Mouse (Mus musculus) heart, embryonic 14.5 days (tissue): ENCODE measurements around the gene Ppid. TPM values are rescaled to one million over a fixed set of nuclear protein-coding genes. Genes with fewer than 3 reads are reported as not detected.
A peak's percentile ranks its signal among the peaks of the same experiment; 100 is the strongest.

Experiments
- ATAC-seq: fragments of 200-750 bp; cut with Nextera tagmentation; 2 replicates; pipeline ENCODE4 v1.8.0; 2017; ENCODE audit warnings: low read depth, moderate TSS enrichment; ENCODE audit not compliant: insufficient number of reproducible peaks, insufficient read depth, low FRiP score
- H3K27ac ChIP-seq, 2 experiments: fragments of 200-500 bp in 1 of 2; fragments of 300-500 bp in 1 of 2; sonication (generic) in 1 of 2; replicated peaks in 1 of 2; 2 replicates each; pipeline ENCODE4 v1.5.1; 2012 to 2014; ENCODE audit warnings: low read depth in 2 of 2, low read length in 2 of 2, control low read depth in 1 of 2, mild to moderate bottlenecking in 1 of 2, mixed read lengths in 1 of 2; ENCODE audit not compliant: control insufficient read depth in 1 of 2, insufficient read depth in 1 of 2
- H3K27me3 ChIP-seq: fragments of 300-500 bp; sonication (generic); 2 replicates; pipeline ENCODE4 v1.6.1; 2014; ENCODE audit warnings: mild to moderate bottlenecking, low read length, control low read depth; ENCODE audit not compliant: control insufficient read depth, insufficient read depth
- H3K36me3 ChIP-seq: fragments of 300-500 bp; sonication (generic); 2 replicates; pipeline ENCODE4 v1.6.1; 2014; ENCODE audit warnings: mild to moderate bottlenecking, control low read depth, low read length, mixed read lengths; ENCODE audit not compliant: control insufficient read depth, insufficient read depth
- H3K4me1 ChIP-seq, 2 experiments: fragments of 200-500 bp in 1 of 2; fragments of 300-500 bp in 1 of 2; sonication (generic) in 1 of 2; 2 replicates each; pipeline ENCODE4 v1.6.1; 2012 to 2014; ENCODE audit warnings: low read length in 2 of 2, control low read depth in 1 of 2, mixed read lengths in 1 of 2; ENCODE audit not compliant: control insufficient read depth in 2 of 2, insufficient read depth in 2 of 2
- H3K4me2 ChIP-seq: fragments of 300-500 bp; sonication (generic); 2 replicates; pipeline ENCODE4 v1.6.1; 2014; ENCODE audit warnings: mild to moderate bottlenecking, low read length
- H3K4me3 ChIP-seq, 2 experiments: fragments of 200-500 bp in 1 of 2; fragments of 300-500 bp in 1 of 2; sonication (generic) in 1 of 2; 2 replicates each; pipeline ENCODE4 v1.5.1; 2012 to 2014; ENCODE audit warnings: low read length in 2 of 2, mild to moderate bottlenecking in 2 of 2, control low read depth in 1 of 2, low read depth in 1 of 2, moderate library complexity in 1 of 2; ENCODE audit not compliant: control insufficient read depth in 1 of 2, insufficient read depth in 1 of 2
- H3K9ac ChIP-seq: fragments of 300-500 bp; sonication (generic); 2 replicates; pipeline ENCODE4 v1.6.1; 2014; ENCODE audit warnings: mild to moderate bottlenecking, low read length
- H3K9me3 ChIP-seq: fragments of 300-500 bp; sonication (generic); 2 replicates; pipeline ENCODE4 v1.6.1; 2016; ENCODE audit warnings: low read length, control low read depth; ENCODE audit not compliant: control insufficient read depth
- WGBS: fragments of 180-500 bp; shearing (Covaris S2); extraction: QIAGEN DNeasy Blood & Tissue Kit; methylation state at CpG from one replicate; pipeline ENCODE4 v1.1.7; 2014; 5-methylcytosine and 5-hydroxymethylcytosine counted together
- polyA plus RNA-seq: library from polyadenylated mRNA; unstranded; fragments of >200 nt; fragmentation: Nextera tagmentation; extraction: Ambion mirVana; gene quantifications from 2 replicates; pipeline ENCODE4 v1.2.1, GENCODE M21; 2014

Ppid gene
- polyA plus RNA-seq, 1 experiment from 2014 or later: 95.6 TPM

DNA sequence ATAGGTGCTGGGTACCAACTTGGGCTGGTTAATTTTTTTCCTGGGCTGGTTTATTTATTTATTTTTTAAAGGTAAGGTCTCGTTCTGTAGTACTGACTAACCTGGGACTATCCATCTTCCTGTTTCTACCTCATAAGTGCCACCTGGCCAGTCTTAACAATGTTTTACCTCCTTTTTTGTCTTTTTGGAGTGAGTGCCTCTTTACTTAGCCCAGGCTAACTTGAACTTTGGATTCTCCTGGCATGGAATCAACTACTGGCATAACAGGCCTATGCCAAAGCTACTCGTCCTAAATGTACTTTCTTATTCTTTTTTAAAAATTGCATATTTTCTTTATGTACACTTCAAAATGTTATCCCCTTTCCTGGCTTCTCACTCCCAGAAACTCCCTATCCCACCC lies 1.5 kb upstream of the Ppid start:
- Histone ChIP-seq H3K9ac (no peak overlapping the region), H3K9me3 (no peaks in the 10 kb centered on the region), H3K4me2 (no peak overlapping the region), H3K4me1 (peaks cover 0 to 10% of the 10 kb centered on the region in 2 experiments; a peak in 2 of 4 replicates), H3K27me3 (no peaks in the 10 kb centered on the region), H3K27ac (no peak overlapping the region), H3K36me3 (peaks cover 14% of the 10 kb centered on the region), H3K4me3 (no peak overlapping the region)
- WGBS: 73% methylated on average over 2 of the region's 2 CpGs
- ATAC-seq: no peak

DNA sequence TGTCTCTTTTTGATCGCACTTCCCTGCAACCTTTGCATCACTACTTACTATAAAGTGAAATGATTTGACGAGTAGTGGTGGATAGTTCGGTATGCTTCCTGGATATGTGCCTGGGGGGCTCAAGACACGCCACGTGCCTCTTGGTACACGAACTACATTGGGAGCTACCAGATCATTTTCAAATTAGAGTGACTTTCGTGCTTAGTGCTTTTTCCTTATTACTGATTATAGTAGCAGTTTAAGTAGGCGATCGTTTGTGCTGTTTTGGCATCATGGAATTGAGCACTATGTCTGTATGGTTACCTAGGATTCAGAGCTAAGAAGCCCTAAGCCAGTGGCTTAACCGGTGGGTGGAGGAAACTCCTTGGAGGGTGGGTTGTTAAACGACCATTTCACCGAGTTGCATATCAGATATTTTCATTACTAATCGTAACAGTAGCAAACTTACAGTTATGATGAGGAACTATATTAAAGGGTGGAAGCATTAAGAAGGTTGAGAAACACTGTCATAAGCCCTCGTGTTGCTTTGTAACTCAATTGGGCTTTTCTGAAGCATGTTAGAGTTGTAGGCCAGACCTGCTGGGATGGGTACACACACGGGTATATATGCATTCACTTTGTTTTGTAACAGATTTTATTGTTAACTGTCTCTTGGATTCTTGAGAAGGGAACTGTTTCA lies 790 bp downstream of the Ppid start:
- ATAC-seq: 0 out of 2 replicates have a peak, but pooled peaks have one; percentile 7
- Histone ChIP-seq H3K36me3 (peaks cover 37% of the 10 kb centered on the region), H3K4me3 (peak overlapping the region; percentile 82 to 90), H3K9ac (peak overlapping the region; percentile 95), H3K27ac (peak overlapping the region; percentile 69 to 83), H3K4me2 (peak overlapping the region; percentile 79), H3K27me3 (no peaks in the 10 kb centered on the region), H3K9me3 (no peaks in the 10 kb centered on the region), H3K4me1 (peaks cover 0 to 10% of the 10 kb centered on the region in 2 experiments; a peak in 2 of 4 replicates)
- WGBS: 4% methylated on average over 15 of the region's 15 CpGs

GRCm38 (mm10) chr3:79595468-79595867 lies 4.3 kb downstream of the Ppid start:
- H3K9ac ChIP-seq: no peak overlapping the region
- H3K36me3 ChIP-seq: peaks cover 70% of the 10 kb centered on the region
- no peak overlapping the region for H3K4me2 ChIP-seq
- no peak overlapping the region for H3K4me3 ChIP-seq
- H3K4me1 ChIP-seq: peaks cover 0 to 10% of the 10 kb centered on the region in 2 experiments; a peak in 2 of 4 replicates
- no peaks in the 10 kb centered on the region for H3K27me3 ChIP-seq
- no peak for ATAC-seq
- H3K9me3 ChIP-seq: no peaks in the 10 kb centered on the region
- no peak overlapping the region for H3K27ac ChIP-seq
- 50% methylated on average over 7 of the region's 7 CpGs for WGBS

DNA sequence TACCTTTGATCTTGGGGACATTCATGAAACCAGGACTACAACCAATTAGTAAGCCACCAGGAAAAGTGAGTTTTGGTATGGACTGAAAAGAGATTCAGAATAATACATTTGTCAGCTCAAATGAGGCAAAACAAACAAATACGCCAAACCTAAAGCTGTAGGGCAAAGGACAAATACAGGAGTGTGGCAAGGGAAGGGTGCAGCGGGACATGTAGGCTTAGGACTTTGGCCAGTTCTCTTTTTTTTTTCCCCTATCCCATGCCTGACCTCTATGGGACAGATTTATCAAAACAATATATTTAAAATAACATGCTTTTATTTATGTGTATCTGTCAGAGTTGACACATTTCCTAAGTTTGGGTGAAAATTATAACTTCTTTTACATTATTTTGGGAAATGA lies 18.7 kb downstream of the Ppid start:
- Histone ChIP-seq H3K4me1 (no peaks in the 10 kb centered on the region), H3K4me3 (no peak overlapping the region), H3K9ac (no peak overlapping the region), H3K27ac (no peak overlapping the region), H3K27me3 (no peaks in the 10 kb centered on the region), H3K36me3 (peaks cover 83% of the 10 kb centered on the region), H3K4me2 (no peak overlapping the region), H3K9me3 (0 out of 2 replicates have a peak, but pooled peaks cover 3% of the 10 kb centered on the region)
- ATAC-seq: no peak
- whole genome bisulfite sequencing: 98% methylated on average over 2 of the region's 2 CpGs

DNA sequence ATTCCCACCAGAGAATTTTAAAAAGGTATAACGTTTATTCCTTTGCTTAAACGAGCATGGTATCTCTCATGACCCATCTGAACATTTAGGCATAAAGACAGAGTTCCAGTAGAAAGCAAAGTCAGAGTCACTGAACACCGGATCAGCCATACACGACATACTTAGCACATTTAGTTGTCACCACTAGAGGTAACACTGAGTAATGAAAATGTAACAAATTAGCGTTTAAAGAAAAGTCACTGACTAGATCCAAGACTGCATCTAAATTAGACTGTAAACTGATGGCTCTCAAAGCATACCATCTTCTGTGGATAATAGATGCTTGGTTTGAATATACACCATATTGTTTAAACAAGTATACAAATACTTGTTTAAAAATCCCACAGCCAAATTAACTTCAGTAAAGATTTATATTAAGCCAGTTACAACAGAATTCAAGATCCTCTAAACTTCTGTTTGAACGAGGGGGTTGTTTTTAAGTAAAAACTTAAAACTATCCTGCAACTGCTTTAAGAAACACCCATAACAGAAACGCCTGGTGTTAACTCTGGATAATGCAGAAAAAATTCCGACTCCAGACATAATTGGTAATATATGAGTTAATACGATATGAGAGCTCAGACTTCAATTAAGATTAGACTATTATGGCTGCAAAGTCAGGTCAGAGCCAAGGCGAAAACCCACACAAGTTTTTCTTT lies 36.5 kb downstream of the Ppid start:
- H3K9ac ChIP-seq: peak overlapping the region; percentile 89
- 16% methylated on average over 10 of the region's 10 CpGs for WGBS
- H3K4me2 ChIP-seq: peak overlapping the region; percentile 90
- peaks cover 22% of the 10 kb centered on the region for H3K36me3 ChIP-seq
- H3K9me3 ChIP-seq: no peaks in the 10 kb centered on the region
- ATAC-seq: no peak
- peaks cover 0 to 6% of the 10 kb centered on the region in 2 experiments; a peak in 1 of 4 replicates for H3K4me1 ChIP-seq
- H3K4me3 ChIP-seq: peak overlapping the region; percentile 78 to 86
- H3K27me3 ChIP-seq: no peaks in the 10 kb centered on the region
- H3K27ac ChIP-seq: peak overlapping the region in 1 of 2 experiments; percentile 93; a peak in 3 of 4 replicates

DNA sequence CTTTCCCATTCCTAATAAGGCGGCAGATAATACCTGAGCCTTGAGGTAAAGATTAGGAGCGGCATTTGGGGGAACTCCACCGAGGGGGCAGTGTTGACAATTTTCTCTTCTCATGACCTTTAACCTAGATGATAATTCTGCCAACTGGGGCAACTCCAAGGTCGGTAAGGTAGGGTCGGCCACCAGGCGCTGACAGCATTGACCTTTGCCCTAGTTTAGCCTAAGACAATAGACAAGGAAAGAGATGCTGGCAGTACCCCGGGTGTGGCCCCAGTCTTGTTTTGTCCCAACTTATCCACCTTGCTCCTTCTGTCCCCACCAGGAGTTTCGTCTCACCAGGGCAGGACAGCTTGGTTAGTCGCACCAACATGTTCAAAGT lies 37.0 kb downstream of the Ppid start:
- Histone ChIP-seq H3K27me3 (no peaks in the 10 kb centered on the region), H3K4me2 (peak overlapping the region; percentile 90), H3K4me3 (peak overlapping the region; percentile 78 to 86), H3K27ac (peak overlapping the region; percentile 87 to 93), H3K9ac (peak overlapping the region; percentile 89), H3K4me1 (peaks cover 0 to 6% of the 10 kb centered on the region in 2 experiments; a peak in 1 of 4 replicates), H3K36me3 (peaks cover 21% of the 10 kb centered on the region), H3K9me3 (no peaks in the 10 kb centered on the region)
- 1% methylated on average over 9 of the region's 9 CpGs for WGBS
- no peak; the same call in 1 of the 2 replicates for ATAC-seq

DNA sequence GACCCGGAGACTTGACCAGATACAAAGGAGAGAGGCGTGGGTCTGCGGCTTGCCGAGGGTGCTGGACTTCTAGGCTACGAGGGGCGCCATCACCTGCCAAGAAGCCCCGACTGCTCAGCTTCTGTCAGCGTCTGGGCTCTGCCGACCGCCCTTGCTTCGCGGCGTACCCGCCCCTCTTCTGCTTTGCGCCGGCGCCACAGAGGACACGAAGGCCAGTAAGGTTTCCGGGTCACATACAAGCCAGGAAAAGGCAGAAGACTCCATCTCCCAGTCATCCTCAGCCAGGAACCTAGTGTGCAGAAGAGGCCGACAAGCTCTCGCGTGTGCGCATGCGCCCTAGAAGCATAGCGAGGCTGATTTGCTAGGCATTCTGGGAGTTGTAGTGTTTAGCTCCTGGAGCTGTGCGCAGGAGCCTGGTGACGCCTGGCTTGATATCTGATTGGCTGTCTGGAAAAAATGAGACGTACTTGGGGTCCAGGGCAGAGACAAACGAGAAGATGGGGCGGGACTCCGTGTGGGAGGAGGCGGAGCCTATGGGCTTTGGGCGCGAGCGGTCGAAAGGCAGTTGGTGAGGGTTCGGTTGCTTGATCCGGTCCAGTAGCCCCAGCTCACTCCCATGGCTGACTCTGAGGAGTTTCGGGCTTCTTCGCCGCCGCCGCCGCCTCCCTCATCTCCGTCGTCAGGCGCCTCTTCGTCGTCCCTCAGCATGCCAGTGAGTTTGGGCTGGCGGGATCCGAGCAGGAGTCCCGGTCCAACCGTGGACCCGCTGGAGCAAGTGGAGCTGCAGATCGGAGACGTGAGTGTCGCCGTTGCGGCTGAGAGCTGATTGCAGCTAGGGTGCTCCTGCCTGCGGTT lies 37.6 kb downstream of the Ppid start, which contains the start of gene 4930579G24Rik:
TSS of gene 4930579G24Rik (plus strand) at position 519 of the 855 bp plus-strand sequence.
- Histone ChIP-seq H3K9me3 (no peaks in the 10 kb centered on the region), H3K9ac (peak within 1 kb of the TSS; percentile 89), H3K4me2 (peak within 1 kb of the TSS; percentile 90), H3K27ac (peak within 1 kb of the TSS; percentile 87 to 93), H3K27me3 (no peaks in the 10 kb centered on the region), H3K4me3 (peak within 1 kb of the TSS; percentile 78 to 86), H3K4me1 (peaks cover 0 to 6% of the 10 kb centered on the region in 2 experiments; a peak in 1 of 4 replicates), H3K36me3 (peaks cover 24% of the 10 kb centered on the region)
- ATAC-seq: peak; percentile 98
- WGBS: under 1% methylated on average over 60 of the region's 60 CpGs
